Mouse (Mus musculus) stomach, embryonic 14.5 days (tissue): ENCODE measurements around the gene Nabp2. TPM values are rescaled to one million over a fixed set of nuclear protein-coding genes. Genes with fewer than 3 reads are reported as not detected.

Source experiments
- ATAC-seq: fragments of 200-750 bp; cut with Nextera tagmentation; 2 replicates; pipeline ENCODE4 v1.8.0; 2017; ENCODE audit warnings: low read depth, moderate TSS enrichment; ENCODE audit not compliant: insufficient number of reproducible peaks, insufficient read depth, low FRiP score
- H3K27ac ChIP-seq: fragments of 300-500 bp; sonication (generic); 2 replicates; pipeline ENCODE4 v1.5.1; 2014; ENCODE audit warnings: mild to moderate bottlenecking, low read length, moderate library complexity, mixed read lengths
- H3K27me3 ChIP-seq: fragments of 300-500 bp; sonication (generic); 2 replicates; pipeline ENCODE4 v1.6.1; 2014; ENCODE audit warnings: low read length, control low read depth, mixed read lengths; ENCODE audit not compliant: control insufficient read depth, insufficient read depth
- H3K36me3 ChIP-seq: fragments of 300-500 bp; sonication (generic); 2 replicates; pipeline ENCODE4 v1.6.1; 2014; ENCODE audit warnings: mild to moderate bottlenecking, control low read depth, low read length, moderate library complexity, mixed read lengths; ENCODE audit not compliant: control insufficient read depth, insufficient read depth
- H3K4me1 ChIP-seq: fragments of 300-500 bp; sonication (generic); 2 replicates; pipeline ENCODE4 v1.6.1; 2014; ENCODE audit warnings: low read length, control low read depth, mixed read lengths; ENCODE audit not compliant: control insufficient read depth, insufficient read depth
- H3K4me2 ChIP-seq: fragments of 300-500 bp; sonication (generic); replicated peaks from 2 replicates; pipeline ENCODE4 v1.6.1; 2014; ENCODE audit warnings: low read depth, low read length, control low read depth
- H3K4me3 ChIP-seq: fragments of 300-500 bp; sonication (generic); 2 replicates; pipeline ENCODE4 v1.5.1; 2014; ENCODE audit warnings: low read depth, low read length, control low read depth
- H3K9ac ChIP-seq: fragments of 300-500 bp; sonication (generic); replicated peaks from 2 replicates; pipeline ENCODE4 v1.6.1; 2014; ENCODE audit warnings: low read depth, mild to moderate bottlenecking, control low read depth, low read length, moderate library complexity, mixed read lengths
- H3K9me3 ChIP-seq: fragments of 300-500 bp; sonication (generic); 2 replicates; pipeline ENCODE4 v1.6.1; 2016; ENCODE audit warnings: low read depth, low read length, control low read depth; ENCODE audit not compliant: control insufficient read depth
- WGBS: fragments of 180-500 bp; shearing (Covaris S2); extraction: QIAGEN DNeasy Blood & Tissue Kit; methylation state at CpG from one replicate; pipeline ENCODE4 v1.1.7; 2014; 5-methylcytosine and 5-hydroxymethylcytosine counted together
- polyA plus RNA-seq: library from polyadenylated mRNA; unstranded; fragments of >200 nt; fragmentation: Nextera tagmentation; extraction: Ambion mirVana; gene quantifications from 2 replicates; pipeline ENCODE4 v1.2.1, GENCODE M21; 2014

Nabp2 gene
- polyA plus RNA-seq, 1 experiment from 2014 or later = 86.7 TPM

- Histone ChIP-seq H3K4me3 (no peak overlapping the region), H3K27ac (no peak overlapping the region), H3K36me3 (peaks cover 30% of the 10 kb centered on the region), H3K9ac (no peak overlapping the region), H3K27me3 (no peaks in the 10 kb centered on the region), H3K9me3 (no peaks in the 10 kb centered on the region), H3K4me2 (no peak overlapping the region), H3K4me1 (peaks cover 15% of the 10 kb centered on the region; the same call in 1 of the 2 replicates)
- no peak for ATAC-seq
- 82% methylated on average over 5 of the region's 5 CpGs for WGBS
Measured at GRCm38 (mm10) chr10:128414848-128415247, 3.6 kb upstream of the Nabp2 start.

GRCm38 (mm10) chr10:128413076-128413475, 1.8 kb upstream of the Nabp2 start:
- WGBS = 59% methylated on average over 1 of the region's 1 CpGs
- no peak for ATAC-seq
- Histone ChIP-seq H3K9ac (no peak overlapping the region), H3K4me3 (no peak overlapping the region), H3K9me3 (no peaks in the 10 kb centered on the region), H3K36me3 (peaks cover 25% of the 10 kb centered on the region), H3K4me2 (peak overlapping the region; percentile 94; the same call in 1 of the 2 replicates), H3K27me3 (no peaks in the 10 kb centered on the region), H3K27ac (no peak overlapping the region), H3K4me1 (peaks cover 15% of the 10 kb centered on the region; the same call in 1 of the 2 replicates)

- H3K4me3 ChIP-seq = peak overlapping the region; percentile 76
- H3K9ac ChIP-seq = peak overlapping the region; percentile 77; the same call in 1 of the 2 replicates
- peak overlapping the region; percentile 92; the same call in 1 of the 2 replicates for H3K27ac ChIP-seq
- H3K4me1 ChIP-seq = peaks cover 15% of the 10 kb centered on the region; the same call in 1 of the 2 replicates
- H3K4me2 ChIP-seq = peak overlapping the region; percentile 94
- H3K27me3 ChIP-seq = no peaks in the 10 kb centered on the region
- ATAC-seq = no peak
- peaks cover 29% of the 10 kb centered on the region for H3K36me3 ChIP-seq
- no peaks in the 10 kb centered on the region for H3K9me3 ChIP-seq
- WGBS = 29% methylated on average over 1 of the region's 1 CpGs
Measured at GRCm38 (mm10) chr10:128412558-128412957, 1.3 kb upstream of the Nabp2 start.

- ATAC-seq = no peak
- Histone ChIP-seq H3K4me1 (peaks cover 15% of the 10 kb centered on the region; the same call in 1 of the 2 replicates), H3K4me3 (peak overlapping the region; percentile 76), H3K27ac (peak overlapping the region; percentile 92), H3K36me3 (peaks cover 28% of the 10 kb centered on the region), H3K9me3 (no peaks in the 10 kb centered on the region), H3K9ac (peak overlapping the region; percentile 77), H3K27me3 (no peaks in the 10 kb centered on the region), H3K4me2 (peak overlapping the region; percentile 94)
- 1% methylated on average over 14 of the region's 14 CpGs for WGBS
Measured at GRCm38 (mm10) chr10:128412055-128412381, 726 bp upstream of the Nabp2 start.

GRCm38 (mm10) chr10:128410560-128410845, 789 bp downstream of the Nabp2 start:
- peaks cover 15% of the 10 kb centered on the region; the same call in 1 of the 2 replicates for H3K4me1 ChIP-seq
- peak overlapping the region; percentile 92; the same call in 1 of the 2 replicates for H3K27ac ChIP-seq
- 17% methylated on average over 4 of the region's 4 CpGs for WGBS
- H3K36me3 ChIP-seq = peaks cover 16% of the 10 kb centered on the region
- H3K9me3 ChIP-seq = no peaks in the 10 kb centered on the region
- H3K4me2 ChIP-seq = peak overlapping the region; percentile 94
- H3K27me3 ChIP-seq = no peaks in the 10 kb centered on the region
- peak overlapping the region; percentile 76 for H3K4me3 ChIP-seq
- 0 out of 2 replicates have a peak overlapping the region, but pooled peaks have one; percentile 77 for H3K9ac ChIP-seq
- ATAC-seq = no peak

DNA sequence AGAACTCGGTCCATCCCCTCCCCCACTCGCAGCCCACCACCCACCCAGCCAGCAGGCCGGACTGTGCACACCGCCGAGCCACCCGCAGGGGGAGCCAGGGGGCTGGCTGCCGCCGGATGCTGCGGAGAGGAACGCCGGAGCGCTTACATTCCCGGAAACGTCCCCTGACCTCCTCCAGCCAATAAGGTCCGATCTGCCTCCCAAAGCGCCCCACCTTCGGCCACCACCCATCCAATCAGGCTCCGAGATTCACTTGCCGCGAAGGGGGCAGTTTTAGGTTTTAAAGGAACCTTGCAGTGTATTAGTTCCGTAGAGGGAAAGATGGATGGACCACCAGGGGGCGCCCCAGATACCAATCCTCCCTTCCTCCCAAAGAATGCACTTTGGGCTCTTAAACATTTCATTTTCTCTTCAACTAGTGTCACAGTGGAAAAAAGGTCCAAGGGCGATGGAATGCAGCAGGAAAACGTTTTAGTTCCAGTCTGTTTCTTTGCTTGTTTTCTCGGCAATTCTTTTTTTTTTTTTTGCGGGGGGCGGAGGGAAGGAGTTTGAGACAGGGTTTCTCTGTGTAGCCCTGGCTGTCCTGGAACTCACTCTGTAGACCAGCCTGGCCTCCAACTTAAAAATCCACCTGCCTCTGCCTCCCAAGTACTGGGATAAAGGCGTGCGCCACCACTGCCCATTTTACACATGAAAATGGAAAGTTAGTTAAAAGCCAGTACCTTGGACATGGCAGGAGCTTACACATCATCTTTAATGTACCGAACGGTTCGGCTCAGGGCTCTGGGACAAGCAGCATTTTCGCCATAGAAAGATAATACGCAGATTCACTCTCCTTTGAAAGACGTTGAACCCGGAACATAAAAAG, 1.4 kb downstream of the Nabp2 start:
- Histone ChIP-seq H3K27ac (peak overlapping the region; percentile 92; the same call in 1 of the 2 replicates), H3K4me2 (peak overlapping the region; percentile 94), H3K27me3 (no peaks in the 10 kb centered on the region), H3K9ac (peak overlapping the region; percentile 55; the same call in 1 of the 2 replicates), H3K4me1 (peaks cover 15% of the 10 kb centered on the region; the same call in 1 of the 2 replicates), H3K4me3 (peak overlapping the region; percentile 76), H3K36me3 (peaks cover 11% of the 10 kb centered on the region), H3K9me3 (no peaks in the 10 kb centered on the region)
- WGBS = 5% methylated on average over 36 of the region's 36 CpGs
- ATAC-seq = peak; percentile 88

- Histone ChIP-seq H3K27me3 (no peaks in the 10 kb centered on the region), H3K4me2 (peak overlapping the region; percentile 75), H3K9ac (peak overlapping the region; percentile 55), H3K4me3 (peak overlapping the region; percentile 76), H3K9me3 (no peaks in the 10 kb centered on the region), H3K27ac (peak overlapping the region; percentile 55; the same call in 1 of the 2 replicates), H3K4me1 (peaks cover 15% of the 10 kb centered on the region; the same call in 1 of the 2 replicates), H3K36me3 (peaks cover 7% of the 10 kb centered on the region; the same call in 1 of the 2 replicates)
- ATAC-seq = no peak
- WGBS = 19% methylated on average over 35 of the region's 35 CpGs
Measured at GRCm38 (mm10) chr10:128408591-128409535, 2.4 kb downstream of the Nabp2 start.

GRCm38 (mm10) chr10:128403931-128404330, 7.4 kb downstream of the Nabp2 start:
- Histone ChIP-seq H3K9me3 (no peaks in the 10 kb centered on the region), H3K4me3 (no peak overlapping the region), H3K27me3 (no peaks in the 10 kb centered on the region), H3K9ac (no peak overlapping the region), H3K27ac (no peak overlapping the region), H3K4me2 (no peak overlapping the region), H3K36me3 (peaks cover 6% of the 10 kb centered on the region; the same call in 1 of the 2 replicates), H3K4me1 (no peaks in the 10 kb centered on the region)
- WGBS = 84% methylated on average over 7 of the region's 7 CpGs
- ATAC-seq = no peak
